8 mouse cellular contexts compared by ENCODE assay signal in the genomic region with DNA sequence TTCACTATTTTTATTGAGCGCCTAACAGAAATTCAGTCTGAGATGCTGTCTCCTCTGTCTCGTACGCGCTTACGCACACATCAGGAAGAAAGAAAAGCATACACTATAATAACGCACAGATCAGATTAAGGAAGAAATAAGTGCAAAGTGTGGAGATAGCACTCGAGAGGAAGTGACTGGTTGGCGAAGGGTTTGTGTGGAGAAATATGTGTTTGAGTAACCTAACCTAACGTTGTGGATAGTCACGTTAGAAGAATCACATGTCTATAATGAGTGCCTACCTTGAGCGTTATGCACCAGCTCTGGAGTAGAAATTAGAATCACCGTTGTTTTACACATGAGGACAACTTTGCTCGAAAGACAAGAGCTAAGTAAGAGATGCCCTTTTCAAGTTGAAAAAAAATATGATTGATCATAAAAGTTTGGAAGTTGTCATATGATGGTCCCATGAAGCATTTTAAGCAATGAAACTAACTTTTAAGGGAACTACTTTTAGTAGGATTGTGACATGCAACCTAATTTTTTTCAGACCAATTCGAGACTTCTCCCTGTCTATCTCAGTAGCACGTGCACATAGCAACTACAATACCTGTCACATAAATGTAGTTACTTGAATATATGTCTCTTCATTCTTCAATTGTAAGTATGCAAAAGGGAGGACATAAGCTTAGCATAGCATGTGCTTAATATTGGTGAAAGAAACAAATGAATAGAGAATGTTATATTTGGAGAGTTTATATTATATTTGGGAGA. TPM values are rescaled to one million over a fixed set of nuclear protein-coding genes. Genes with fewer than 3 reads are reported as not detected.
DNase-seq lines count a peak whose midpoint lies in the region; ATAC-seq and TF ChIP-seq lines count a peak whose summit lies in the region.

No protein-coding gene starts in this region.

- 0 out of 2 replicates have a peak, but pooled peaks cover 4% of the 10 kb centered on the region for H3K4me1 ChIP-seq in kidney, postnatal 0 days (replicated peaks; ENCODE audit: insufficient read depth, low read length)
- peaks cover 13% of the 10 kb centered on the region for H3K4me1 ChIP-seq in embryonic facial prominence, embryonic 10.5 days
- H3K4me1 ChIP-seq in intestine, postnatal 0 days (replicated peaks; ENCODE audit: control insufficient read depth, insufficient read depth, low read length) = no peaks in the 10 kb centered on the region
- peaks cover 28% of the 10 kb centered on the region for H3K4me1 ChIP-seq in neural tube, embryonic 13.5 days (replicated peaks)

- no peaks in the 10 kb centered on the region for H3K9me3 ChIP-seq in kidney, postnatal 0 days (replicated peaks; ENCODE audit: low read length)
- H3K9me3 ChIP-seq in embryonic facial prominence, embryonic 10.5 days = no peaks in the 10 kb centered on the region
- H3K9me3 ChIP-seq in intestine, postnatal 0 days (ENCODE audit: control insufficient read depth) = no peaks in the 10 kb centered on the region
- no peaks in the 10 kb centered on the region for H3K9me3 ChIP-seq in neural tube, embryonic 13.5 days

- ATAC-seq in kidney, postnatal 0 days (replicated peaks; ENCODE audit: low FRiP score, low read depth) = no peak
- ATAC-seq in intestine, postnatal 0 days = no peak
- no peak for ATAC-seq in neural tube, embryonic 13.5 days (ENCODE audit: low read depth)

- H3K27ac ChIP-seq in kidney, postnatal 0 days = no peak overlapping the region
- peak overlapping the region; percentile 88 for H3K27ac ChIP-seq in embryonic facial prominence, embryonic 10.5 days (replicated peaks)
- no peak overlapping the region for H3K27ac ChIP-seq in intestine, postnatal 0 days (ENCODE audit: low read depth, low read length)
- H3K27ac ChIP-seq in neural tube, embryonic 13.5 days (replicated peaks) = no peak overlapping the region

- WGBS in kidney, postnatal 0 days = 13% methylated on average over 15 of the region's 15 CpGs
- 18% methylated on average over 15 of the region's 15 CpGs for WGBS in embryonic facial prominence, embryonic 10.5 days
- 9% methylated on average over 15 of the region's 15 CpGs for WGBS in intestine, postnatal 0 days
- WGBS in neural tube, embryonic 13.5 days = 17% methylated on average over 15 of the region's 15 CpGs

- peak overlapping the region; percentile 85 for H3K4me2 ChIP-seq in kidney, postnatal 0 days (ENCODE audit: low read length)
- peak overlapping the region; percentile 67 for H3K4me2 ChIP-seq in intestine, postnatal 0 days (replicated peaks; ENCODE audit: low read depth)
- H3K4me2 ChIP-seq in neural tube, embryonic 13.5 days = peak overlapping the region; percentile 66

- H3K9ac ChIP-seq in kidney, postnatal 0 days (ENCODE audit: low read depth, low read length) = peak overlapping the region; percentile 56
- peak overlapping the region; percentile 38; the same call in 1 of the 2 replicates for H3K9ac ChIP-seq in intestine, postnatal 0 days (ENCODE audit: low read depth, low read length)
- H3K9ac ChIP-seq in neural tube, embryonic 13.5 days = peak overlapping the region; percentile 48

- no peak for TF ChIP-seq CTCF in kidney, postnatal 0 days (IDR thresholded peaks at IDR 0.05; ENCODE audit: low read depth)
- no peak for TF ChIP-seq CTCF in intestine, postnatal 0 days (IDR thresholded peaks at IDR 0.05; ENCODE audit: low read depth)

- peak overlapping the region; percentile 65 for H3K4me3 ChIP-seq in kidney, postnatal 0 days (replicated peaks; ENCODE audit: low read depth, low read length)
- peak overlapping the region; percentile 81 for H3K4me3 ChIP-seq in embryonic facial prominence, embryonic 10.5 days
- peak overlapping the region; percentile 81 for H3K4me3 ChIP-seq in intestine, postnatal 0 days (ENCODE audit: low read depth, low read length)
- peak overlapping the region; percentile 72 for H3K4me3 ChIP-seq in neural tube, embryonic 13.5 days

- no peaks in the 10 kb centered on the region for H3K36me3 ChIP-seq in kidney, postnatal 0 days (ENCODE audit: insufficient read depth, low read length)
- peaks cover 6% of the 10 kb centered on the region; the same call in 1 of the 2 replicates for H3K36me3 ChIP-seq in embryonic facial prominence, embryonic 10.5 days (replicated peaks)
- H3K36me3 ChIP-seq in intestine, postnatal 0 days (ENCODE audit: control insufficient read depth, insufficient read depth) = peaks cover 5% of the 10 kb centered on the region; the same call in 1 of the 2 replicates
- H3K36me3 ChIP-seq in neural tube, embryonic 13.5 days = peaks cover 4% of the 10 kb centered on the region; the same call in 1 of the 2 replicates

- DNase-seq in kidney, postnatal 0 days (ENCODE audit: low spot score) = peak; percentile 1
- no peak for DNase-seq in kidney, postnatal 4 days
- DNase-seq in embryonic facial prominence, embryonic 10.5 days (ENCODE audit: low spot score) = no peak
- DNase-seq in adrenal gland, postnatal 36 days = no peak
- DNase-seq in right cerebral cortex, adult 18-20 months = no peak
- DNase-seq in T-cell, adult 2 months (ENCODE audit: low spot score) = no peak

- no peaks in the 10 kb centered on the region for H3K27me3 ChIP-seq in kidney, postnatal 0 days (ENCODE audit: insufficient read depth, low read length)
- H3K27me3 ChIP-seq in embryonic facial prominence, embryonic 10.5 days (replicated peaks; ENCODE audit: low read depth, poor library complexity, severe bottlenecking) = no peaks in the 10 kb centered on the region
- H3K27me3 ChIP-seq in intestine, postnatal 0 days (replicated peaks; ENCODE audit: control insufficient read depth, insufficient read depth, low read length) = no peaks in the 10 kb centered on the region
- H3K27me3 ChIP-seq in neural tube, embryonic 13.5 days = no peaks in the 10 kb centered on the region

RNA-seq across cellular contexts. Expression of a gene that starts 1.0 kb away (rescaled TPM):
- 3.9 TPM in 2 replicates for polyA plus RNA-seq in kidney, postnatal 0 days (2015; fragmentation: Nextera tagmentation; extraction: Ambion mirVana)
- 6.4 and 8.4 TPM in 2 replicates for polyA plus RNA-seq in embryonic facial prominence, embryonic 10.5 days (2016; fragmentation: Nextera tagmentation; extraction: Ambion mirVana)
- 1.3 and 1.9 TPM in 2 replicates for polyA plus RNA-seq in intestine, postnatal 0 days (2015; fragmentation: Nextera tagmentation; extraction: Ambion mirVana)
- 1.4 and 2.4 TPM in 2 replicates for polyA plus RNA-seq in neural tube, embryonic 13.5 days (2015; fragmentation: Nextera tagmentation; extraction: Ambion mirVana)
- total RNA-seq in adrenal gland, postnatal 36 days (2021) = under 1 TPM; 0.49 to 0.63 TPM

RNA-seq across cellular contexts. Expression of a gene that starts 2.0 kb away (rescaled TPM):
- 7.6 and 8.9 TPM in 2 replicates for polyA plus RNA-seq in kidney, postnatal 0 days (2015; fragmentation: Nextera tagmentation; extraction: Ambion mirVana)
- polyA plus RNA-seq in embryonic facial prominence, embryonic 10.5 days (2016; fragmentation: Nextera tagmentation; extraction: Ambion mirVana) = 15.2 and 16.5 TPM in 2 replicates
- 7.9 and 10.1 TPM in 2 replicates for polyA plus RNA-seq in intestine, postnatal 0 days (2015; fragmentation: Nextera tagmentation; extraction: Ambion mirVana)
- 9.3 and 12.4 TPM in 2 replicates for polyA plus RNA-seq in neural tube, embryonic 13.5 days (2015; fragmentation: Nextera tagmentation; extraction: Ambion mirVana)
- 10 to 100 TPM; 20.5 to 24.4 TPM for total RNA-seq in adrenal gland, postnatal 36 days (2021)
